Mouse (Mus musculus): Measurements from ENCODE around the gene Zscan2.

Zscan2 gene

DNA sequence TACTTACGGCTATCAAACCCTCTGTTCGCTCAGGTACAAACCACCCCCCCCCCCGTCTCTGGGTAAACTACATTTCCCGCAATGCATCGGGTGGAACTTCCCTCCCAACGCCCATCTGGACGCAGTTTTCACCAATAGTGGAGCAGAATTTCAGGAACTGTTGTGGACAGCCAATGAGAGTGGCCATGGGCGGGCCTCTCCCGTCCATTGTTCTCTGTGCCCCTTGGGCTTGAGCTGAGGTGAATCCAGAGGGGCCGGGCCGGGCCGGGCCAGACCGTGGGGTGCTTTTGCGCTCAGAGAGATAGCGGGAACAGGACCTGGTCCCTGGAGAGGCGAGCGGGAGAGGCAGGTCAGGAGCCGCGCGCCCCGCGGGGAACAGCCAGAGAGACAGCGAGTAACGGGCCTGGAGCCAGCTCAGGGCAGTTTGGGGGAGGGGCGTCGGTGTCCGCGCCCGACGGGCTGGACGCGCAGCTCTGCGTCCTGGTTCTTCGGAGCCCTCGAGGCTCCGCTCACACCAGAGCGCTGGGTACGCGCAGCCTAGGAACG lies at the start of gene Zscan2:
Gene Zscan2 (plus strand): TSS at position 192 of the 546 bp plus-strand sequence.
- peak; percentile 95 for DNase-seq (ENCODE audit: inconsistent ontology term)

DNA sequence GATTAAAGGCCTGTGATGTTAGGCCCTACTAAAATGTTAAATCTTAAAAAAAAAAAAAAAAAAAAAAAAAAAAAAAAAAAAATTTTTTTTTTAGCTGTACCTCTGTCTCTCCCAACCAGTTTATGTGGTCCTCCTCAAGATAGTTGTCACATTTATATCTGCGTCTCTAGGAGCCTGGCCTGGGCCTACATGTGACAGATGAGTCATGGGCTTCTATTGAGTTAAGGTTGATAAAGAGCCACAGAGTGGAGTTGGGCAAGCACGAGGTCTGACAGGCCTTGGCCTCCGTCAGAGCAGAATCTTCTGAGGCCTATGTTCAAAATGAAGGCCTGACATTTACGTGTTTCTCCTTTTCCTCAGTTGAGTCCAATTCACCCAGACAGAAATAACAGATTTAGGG lies 47.3 kb upstream of the Zscan2 start:
- DNase-seq (ENCODE audit: inconsistent ontology term) = no peak

GRCm38 (mm10) chr7:80816641-80817040 lies 44.1 kb upstream of the Zscan2 start:
- DNase-seq (ENCODE audit: inconsistent ontology term) = no peak

DNA sequence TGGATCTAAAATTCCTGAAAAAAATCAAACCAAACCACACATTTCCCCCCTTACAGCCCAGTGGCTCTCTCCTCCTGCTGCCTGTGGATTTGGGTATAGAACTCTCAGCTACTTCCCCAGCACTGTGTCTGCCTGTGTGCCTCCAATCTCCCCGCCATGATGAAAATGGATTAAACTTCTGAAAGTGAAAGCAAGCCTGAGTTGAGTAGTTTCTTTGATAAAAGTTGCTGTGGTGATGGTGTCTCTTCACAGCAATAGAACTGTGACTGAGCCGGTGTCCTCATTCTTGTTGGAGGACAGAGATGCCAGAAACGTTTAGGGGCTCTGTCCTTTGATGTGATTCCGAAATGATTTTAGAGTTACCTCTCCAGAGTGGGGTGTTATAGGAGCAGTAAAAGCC lies 39.9 kb upstream of the Zscan2 start:
- no peak for DNase-seq (ENCODE audit: inconsistent ontology term)

GRCm38 (mm10) chr7:80823267-80823666 lies 37.5 kb upstream of the Zscan2 start:
- no peak for DNase-seq (ENCODE audit: inconsistent ontology term)

GRCm38 (mm10) chr7:80823875-80824682 lies 36.6 kb upstream of the Zscan2 start:
- no peak for DNase-seq (ENCODE audit: inconsistent ontology term)

GRCm38 (mm10) chr7:80825843-80826403 lies 34.8 kb upstream of the Zscan2 start, which contains the start of gene Iqgap1:
Gene Iqgap1 (minus strand): TSS chr7:80825974.
- DNase-seq (ENCODE audit: inconsistent ontology term) = no peak

DNA sequence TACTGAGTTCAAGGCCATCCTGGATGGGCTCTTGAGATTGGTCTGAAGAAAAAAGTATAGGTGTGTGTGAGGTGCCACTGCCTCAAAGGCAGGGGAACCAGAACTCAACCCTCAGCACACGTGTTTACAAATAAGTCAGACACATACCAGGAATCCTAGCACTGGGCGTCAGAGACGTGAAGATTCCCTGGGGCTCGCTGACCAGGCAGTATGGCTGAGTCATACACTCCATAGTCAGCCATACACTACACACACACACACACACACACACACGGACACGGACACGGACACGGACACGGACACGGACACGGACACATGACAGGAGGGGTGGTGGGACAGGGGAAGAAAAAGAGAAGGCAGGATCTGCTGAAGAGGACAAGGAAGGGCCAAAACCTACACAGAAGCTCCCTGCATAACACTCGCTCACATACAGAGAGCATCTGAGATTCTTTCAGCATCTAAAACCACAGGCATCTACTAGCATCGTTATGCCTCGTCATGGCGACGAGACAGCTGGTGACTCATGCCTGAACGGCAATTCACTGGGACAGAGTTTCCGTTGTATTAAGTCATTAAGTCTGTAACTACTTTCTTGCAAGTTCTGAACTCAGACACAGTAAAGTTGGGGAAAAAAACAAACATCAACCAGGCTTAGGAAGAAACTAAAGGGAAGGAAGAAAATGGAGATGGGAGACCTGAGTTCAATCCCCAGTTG lies 32.4 kb upstream of the Zscan2 start:
- peak; percentile 92 for DNase-seq (ENCODE audit: inconsistent ontology term)

DNA sequence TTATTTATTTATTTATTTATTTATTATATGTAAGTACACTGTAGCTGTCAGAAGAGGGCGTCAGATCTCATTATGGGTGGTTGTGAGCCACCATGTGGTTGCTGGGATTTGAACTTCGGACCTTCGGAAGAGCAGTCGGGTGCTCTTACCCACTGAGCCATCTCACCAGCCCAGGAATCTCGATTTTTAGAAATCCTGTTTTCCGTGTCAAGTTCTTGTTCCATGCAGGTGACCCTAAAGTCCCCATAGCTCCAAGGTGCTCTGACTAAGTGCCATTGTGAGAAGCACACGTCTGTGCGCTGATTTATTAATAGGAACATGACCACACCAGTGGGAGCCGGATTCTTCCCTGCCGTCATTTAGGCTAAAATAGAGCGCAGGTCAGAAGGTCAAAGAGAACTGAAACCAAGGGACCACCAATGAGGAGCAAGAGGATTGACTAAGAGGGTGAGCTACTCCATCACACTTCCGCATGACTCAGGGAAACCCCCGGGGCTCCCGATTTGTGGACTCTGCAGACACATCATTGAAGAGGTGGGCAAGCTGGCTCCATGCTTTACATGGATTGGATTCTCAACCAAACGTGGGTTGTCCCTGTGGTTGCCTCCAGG lies 30.4 kb upstream of the Zscan2 start:
- no peak for DNase-seq (ENCODE audit: inconsistent ontology term)

GRCm38 (mm10) chr7:80832191-80832590 lies 28.5 kb upstream of the Zscan2 start:
- no peak for DNase-seq (ENCODE audit: inconsistent ontology term)

DNA sequence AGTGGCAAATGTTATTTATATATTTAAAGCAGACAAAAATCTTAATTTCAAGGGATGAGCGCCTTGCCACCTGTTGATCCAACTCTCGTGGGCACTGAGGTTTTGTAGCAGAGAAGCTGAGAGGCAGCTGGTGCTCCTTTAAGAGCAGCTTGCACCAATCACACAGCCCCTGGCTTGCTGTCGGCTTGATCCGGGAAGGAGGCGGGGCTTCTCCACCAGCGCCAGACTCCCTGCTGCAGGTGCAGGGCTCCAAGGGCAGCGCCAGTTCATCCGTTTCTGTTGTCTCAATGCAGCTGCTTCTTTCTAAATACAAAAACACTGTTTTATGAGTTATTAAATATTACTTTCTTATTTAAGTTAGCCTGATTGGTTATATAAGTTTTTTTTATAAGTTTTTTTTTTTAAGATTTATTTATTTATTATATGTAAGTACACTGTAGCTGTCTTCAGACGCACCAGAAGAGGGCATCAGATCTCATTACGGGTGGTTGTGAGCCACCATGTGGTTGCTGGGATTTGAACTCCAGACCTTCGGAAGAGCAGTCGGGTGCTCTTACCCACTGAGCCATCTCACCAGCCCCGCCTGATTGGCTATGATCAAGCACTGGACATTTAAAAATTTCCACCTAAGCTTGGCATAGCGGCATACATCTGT lies 27.6 kb upstream of the Zscan2 start:
- peak; percentile 72 for DNase-seq (ENCODE audit: inconsistent ontology term)

GRCm38 (mm10) chr7:80833651-80834532 lies 26.8 kb upstream of the Zscan2 start:
- no peak for DNase-seq (ENCODE audit: inconsistent ontology term)

DNA sequence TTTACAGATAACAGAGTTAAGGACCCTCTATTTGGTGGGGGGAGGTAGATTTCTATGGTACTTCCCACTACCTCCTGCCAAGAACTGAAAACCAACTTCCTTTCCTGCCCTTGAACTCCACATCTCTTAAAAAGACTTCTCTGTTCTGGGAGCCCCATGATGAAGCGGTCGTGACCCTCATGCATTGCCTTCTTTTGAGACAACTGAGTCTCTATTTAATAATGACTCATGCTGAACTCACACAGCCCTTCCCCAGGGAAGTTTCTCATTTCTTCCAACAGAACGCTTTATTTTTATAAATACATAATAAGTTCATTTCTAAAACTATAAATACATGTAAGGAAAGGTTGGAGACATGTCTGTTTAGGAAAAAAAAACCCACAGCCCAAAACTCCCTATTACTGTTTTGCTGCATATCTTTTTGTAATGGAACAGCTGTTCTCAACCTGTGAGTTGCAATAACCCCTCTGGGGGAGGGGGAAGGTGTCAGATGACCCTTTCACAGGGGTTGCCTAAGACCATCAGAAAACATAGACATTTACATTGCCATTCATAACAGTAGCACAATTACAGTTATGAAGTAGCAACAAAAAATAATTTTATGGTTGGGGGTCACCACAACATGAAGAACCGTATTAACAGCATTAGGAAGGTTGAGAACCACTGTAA lies 24.6 kb upstream of the Zscan2 start:
- DNase-seq (ENCODE audit: inconsistent ontology term) = no peak

DNA sequence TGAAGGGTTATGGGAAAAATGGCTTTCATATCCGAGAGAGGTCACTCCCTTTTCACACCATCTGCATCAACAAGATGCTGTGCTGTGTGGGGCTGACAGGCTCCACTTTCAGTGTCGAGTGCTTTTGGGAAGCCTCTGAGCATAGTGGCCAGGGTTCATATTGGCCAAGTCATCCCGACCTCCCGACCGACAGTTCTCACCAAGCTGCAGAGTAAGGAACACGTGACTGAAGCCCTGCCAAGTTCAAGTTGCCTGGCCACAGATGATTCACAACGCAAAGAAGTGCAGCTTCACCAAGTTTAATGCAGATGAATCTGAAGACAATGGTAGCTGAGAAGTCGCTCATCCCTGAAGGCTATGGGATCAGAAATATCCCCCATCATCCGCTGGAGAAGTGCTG lies 23.0 kb upstream of the Zscan2 start:
- DNase-seq (ENCODE audit: inconsistent ontology term) = peak; percentile 71

DNA sequence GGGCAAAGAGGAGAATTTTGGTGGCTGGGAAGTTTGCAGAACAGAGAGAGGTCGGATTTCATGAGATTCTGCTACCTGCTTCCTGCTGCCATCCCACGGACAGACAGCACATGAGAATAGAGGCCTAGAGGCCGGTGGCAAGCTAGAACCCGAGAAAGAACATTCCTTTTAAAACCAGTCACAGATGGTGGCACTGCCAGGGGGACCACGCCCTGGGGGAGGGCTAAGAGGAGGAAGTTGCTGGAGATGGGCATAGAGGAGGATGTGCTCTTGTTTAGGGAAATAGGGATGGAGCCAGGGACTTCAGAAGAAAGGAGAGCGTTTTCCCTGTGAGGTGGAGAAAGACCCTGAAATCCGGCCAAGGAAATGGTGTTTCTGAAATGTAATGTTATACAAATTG lies 22.5 kb upstream of the Zscan2 start:
- peak; percentile 69 for DNase-seq (ENCODE audit: inconsistent ontology term)

GRCm38 (mm10) chr7:80839755-80840154 lies 21.0 kb upstream of the Zscan2 start:
- DNase-seq (ENCODE audit: inconsistent ontology term) = no peak

DNA sequence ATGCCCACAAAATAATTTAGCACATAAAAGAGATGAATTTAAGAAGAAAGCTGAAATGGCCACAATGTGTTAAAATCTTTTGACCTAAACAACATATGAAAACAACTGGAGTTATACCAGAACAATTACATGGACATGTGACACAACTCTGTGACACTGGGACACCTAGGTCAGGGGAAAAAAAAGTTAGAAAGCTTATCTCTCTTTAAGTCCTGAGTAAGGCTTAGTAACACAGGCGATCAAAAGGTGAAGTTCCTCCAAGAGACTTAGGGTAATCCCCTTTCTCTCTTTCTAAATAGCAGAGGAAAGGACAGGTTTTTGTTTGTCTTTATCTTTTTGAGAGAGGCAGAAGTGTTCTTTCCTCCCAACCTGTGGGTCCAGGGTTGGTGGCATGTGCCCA lies 20.5 kb upstream of the Zscan2 start:
- DNase-seq (ENCODE audit: inconsistent ontology term) = no peak

GRCm38 (mm10) chr7:80840937-80841336 lies 19.8 kb upstream of the Zscan2 start:
- no peak for DNase-seq (ENCODE audit: inconsistent ontology term)

DNA sequence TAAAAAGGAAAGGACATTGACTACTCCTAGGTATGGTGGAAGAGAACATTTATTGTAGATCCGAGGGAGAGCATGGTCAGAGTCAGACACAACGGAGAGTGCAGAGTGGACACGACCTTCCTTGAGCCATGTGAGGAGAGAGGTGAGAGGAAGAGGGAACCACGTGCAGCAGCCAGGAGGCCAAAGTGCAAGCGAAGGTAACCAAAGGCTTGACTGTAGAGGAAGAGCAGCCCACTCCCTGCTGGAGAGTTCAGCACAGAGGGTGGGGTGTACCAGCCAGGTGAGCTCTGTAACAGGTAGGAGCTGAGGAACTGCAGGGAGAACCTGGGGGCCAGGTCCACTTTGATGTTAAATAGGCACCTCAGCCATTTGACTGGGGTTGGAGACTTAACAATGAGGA lies 18.6 kb upstream of the Zscan2 start:
- DNase-seq (ENCODE audit: inconsistent ontology term) = no peak

GRCm38 (mm10) chr7:80843176-80843575 lies 17.5 kb upstream of the Zscan2 start:
- DNase-seq (ENCODE audit: inconsistent ontology term) = no peak

Measured in Muller cell, postnatal 12 days (primary cell).